Mouse (Mus musculus): ENCODE results near the gene Rack1. TPM values are rescaled to one million over a fixed set of nuclear protein-coding genes. Genes with fewer than 3 reads are reported as not detected.
"Not testable (repeated sequence)": the region's sequence is repeated elsewhere in the genome, so short reads cannot be mapped to it uniquely, and the experiment has no call there.

Rack1 gene
- polyA plus RNA-seq, 1 experiment from 2014 or later = 768 TPM

DNA sequence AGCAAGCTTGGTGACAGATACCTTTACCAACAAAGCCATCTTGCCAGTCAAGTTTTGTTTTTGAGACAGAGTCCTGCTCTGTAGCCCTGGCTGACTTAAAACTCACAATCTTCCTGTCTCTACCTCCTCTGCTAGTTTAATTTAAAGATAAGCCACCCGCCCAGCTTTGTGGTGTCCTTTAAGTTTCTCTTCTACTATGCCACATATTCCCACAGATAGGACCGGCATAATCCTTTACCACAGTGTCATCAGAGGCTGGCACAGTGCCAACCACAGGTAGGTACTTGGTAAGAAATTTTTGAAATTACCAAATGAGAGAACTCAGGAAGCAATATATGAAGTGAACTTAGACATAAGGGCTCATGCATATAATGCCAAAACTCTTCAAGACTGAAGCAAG, 10.0 kb downstream of the Rack1 start:
- WGBS (ENCODE audit: insufficient replicate concordance) = 46% methylated on average over 2 of the region's 2 CpGs

DNA sequence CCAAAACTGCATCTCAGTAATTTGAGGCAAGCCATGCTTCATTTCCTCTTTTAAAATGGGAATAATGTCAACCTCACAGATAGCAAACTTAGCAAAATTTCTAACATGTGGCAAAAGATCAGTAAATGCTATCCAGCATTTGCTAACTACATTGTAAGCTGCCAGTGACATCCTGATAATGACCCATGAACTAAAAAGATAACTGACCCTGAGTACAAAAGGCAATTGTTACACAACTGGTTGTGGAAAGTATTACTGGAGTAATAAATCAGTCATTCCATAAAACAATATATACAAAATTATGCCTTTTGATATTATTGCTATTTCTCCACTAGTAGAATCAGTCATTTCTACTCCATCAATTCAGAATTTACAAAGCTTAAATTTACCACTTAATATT, 13.7 kb downstream of the Rack1 start:
- Histone ChIP-seq H3K4me3 (no peak overlapping the region), H3K9ac (no peak overlapping the region), H3K36me3 (peaks cover 67% of the 10 kb centered on the region), H3K4me1 (peaks cover 41% of the 10 kb centered on the region), H3K27ac (no peak overlapping the region), H3K4me2 (no peak overlapping the region), H3K27me3 (replicated peaks) (no peaks in the 10 kb centered on the region), H3K9me3 (replicated peaks) (no peaks in the 10 kb centered on the region)
- ATAC-seq = no peak

More for the DNA sequence above, 10.0 kb downstream of the Rack1 start:
- Histone ChIP-seq H3K36me3 (peaks cover 95% of the 10 kb centered on the region), H3K4me2 (no peak overlapping the region), H3K9me3 (replicated peaks) (no peaks in the 10 kb centered on the region), H3K4me3 (no peak overlapping the region), H3K27ac (peak overlapping the region; percentile 41; the same call in 1 of the 2 replicates), H3K4me1 (peaks cover 36% of the 10 kb centered on the region), H3K9ac (no peak overlapping the region), H3K27me3 (replicated peaks) (no peaks in the 10 kb centered on the region)
- ATAC-seq = no peak

DNA sequence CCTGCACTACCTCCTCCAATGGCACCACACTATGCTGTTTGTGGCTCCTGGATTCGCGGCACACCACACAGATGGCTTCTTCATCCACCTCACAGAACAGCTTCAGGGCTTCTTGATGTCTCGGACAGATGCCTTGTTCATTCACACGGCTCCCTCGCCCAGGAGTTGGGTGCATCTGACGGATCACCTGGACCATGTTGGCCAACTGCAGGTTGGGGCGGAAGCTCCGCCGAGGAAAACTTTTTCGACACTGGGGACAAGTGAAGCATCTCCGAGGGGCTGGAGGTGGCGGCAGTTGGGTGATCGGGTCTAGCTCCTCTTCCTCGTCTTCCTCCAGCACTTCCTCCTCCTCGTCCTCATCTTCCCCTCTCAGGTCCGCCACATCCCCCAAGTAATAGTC, 15.7 kb downstream of the Rack1 start:
- ATAC-seq = no peak
- Histone ChIP-seq H3K27ac (peak overlapping the region; percentile 96), H3K27me3 (replicated peaks) (no peaks in the 10 kb centered on the region), H3K36me3 (peaks cover 46% of the 10 kb centered on the region), H3K4me1 (peaks cover 57% of the 10 kb centered on the region), H3K9ac (peak overlapping the region; percentile 90), H3K4me2 (peak overlapping the region; percentile 86), H3K4me3 (peak overlapping the region; percentile 90), H3K9me3 (replicated peaks) (no peaks in the 10 kb centered on the region)
- WGBS (ENCODE audit: insufficient replicate concordance) = 63% methylated on average over 16 of the region's 16 CpGs

DNA sequence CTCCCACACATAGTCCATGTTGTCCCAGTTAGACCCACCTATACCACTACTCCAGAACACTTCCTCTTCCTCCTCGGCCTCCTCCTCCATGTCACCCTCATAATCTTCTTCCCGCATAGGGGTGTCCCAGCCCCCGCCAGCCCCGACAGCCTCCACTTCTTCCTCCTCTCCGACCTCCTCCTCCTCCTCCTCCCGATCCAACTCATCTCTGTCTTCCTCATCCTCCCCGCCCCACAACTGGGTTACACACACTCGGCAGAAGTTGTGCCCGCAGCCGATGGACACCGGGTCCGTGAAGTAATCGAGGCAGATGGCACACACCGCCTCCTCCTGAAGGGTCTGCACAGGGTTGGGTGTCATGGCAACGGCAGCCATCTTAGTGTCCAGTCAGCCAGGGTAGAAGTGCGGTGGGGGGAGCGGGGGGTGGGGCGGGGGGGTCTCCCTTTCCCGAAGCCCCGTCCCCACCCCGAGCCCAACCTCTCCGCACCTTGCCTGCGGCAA, 16.2 kb downstream of the Rack1 start:
- peak overlapping the region; percentile 90 for H3K4me3 ChIP-seq
- H3K27ac ChIP-seq = peak overlapping the region; percentile 96
- no peaks in the 10 kb centered on the region for H3K9me3 ChIP-seq (replicated peaks)
- H3K4me1 ChIP-seq = peaks cover 57% of the 10 kb centered on the region
- H3K4me2 ChIP-seq = peak overlapping the region; percentile 86
- ATAC-seq = peak; percentile 3; the same call in 1 of the 2 replicates
- no peaks in the 10 kb centered on the region for H3K27me3 ChIP-seq (replicated peaks)
- peaks cover 41% of the 10 kb centered on the region for H3K36me3 ChIP-seq
- peak overlapping the region; percentile 90 for H3K9ac ChIP-seq
- WGBS (ENCODE audit: insufficient replicate concordance) = 2% methylated on average over 23 of the region's 23 CpGs

DNA sequence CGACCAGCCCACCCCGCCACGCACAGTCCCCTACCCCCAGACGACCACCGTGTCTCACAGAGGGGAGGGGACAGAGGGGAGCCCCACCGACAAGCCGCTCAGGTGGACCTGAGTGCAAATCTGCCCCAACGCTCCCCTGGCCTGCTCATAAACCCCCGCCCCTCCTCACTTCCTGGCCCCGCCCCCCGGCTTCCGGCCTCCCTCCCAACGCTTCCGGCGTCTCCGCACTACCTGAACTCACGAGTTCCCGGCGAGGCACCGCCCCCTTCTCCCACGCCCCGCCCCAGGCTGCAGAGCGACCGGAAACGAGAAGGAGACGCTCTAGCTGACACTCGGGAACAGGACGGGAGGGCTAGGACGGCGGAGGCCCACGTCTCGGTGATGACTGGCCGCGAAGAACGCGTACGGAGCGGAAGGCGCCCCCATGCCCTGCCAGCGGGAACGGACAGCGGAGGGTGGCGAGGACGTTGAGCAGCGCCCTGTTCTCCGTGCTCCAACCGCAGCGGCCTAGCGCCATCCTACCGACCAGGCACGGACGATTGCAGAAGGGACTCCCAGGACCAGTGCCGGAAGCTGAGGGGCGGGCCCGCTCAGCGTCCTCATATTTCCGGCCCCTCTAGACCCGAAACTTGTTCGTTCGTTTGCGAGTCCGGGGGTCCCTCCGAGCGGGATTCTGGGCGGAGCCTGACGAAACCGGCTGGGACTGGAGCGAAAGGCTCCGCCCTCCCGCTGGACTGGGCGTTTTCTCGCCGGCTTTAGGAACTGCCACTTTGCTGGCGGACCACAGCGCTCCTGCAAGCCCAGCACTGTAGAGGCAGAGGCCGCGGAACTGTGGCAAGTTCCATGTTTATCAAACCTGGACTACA, 16.9 kb downstream of the Rack1 start, which contains the start of gene Trim41:
Trim41 (minus strand) TSS at position 554 of the 866 bp plus-strand sequence.
- Histone ChIP-seq H3K27me3 (replicated peaks) (no peaks in the 10 kb centered on the region), H3K4me3 (peak within 1 kb of the TSS; percentile 90), H3K4me2 (peak within 1 kb of the TSS; percentile 86), H3K4me1 (peaks cover 57% of the 10 kb centered on the region), H3K9me3 (replicated peaks) (no peaks in the 10 kb centered on the region), H3K36me3 (peaks cover 34% of the 10 kb centered on the region), H3K27ac (peak within 1 kb of the TSS; percentile 96), H3K9ac (peak within 1 kb of the TSS; percentile 90)
- WGBS (ENCODE audit: insufficient replicate concordance) = under 1% methylated on average over 71 of the region's 77 CpGs
- peak; percentile 95 for ATAC-seq

DNA sequence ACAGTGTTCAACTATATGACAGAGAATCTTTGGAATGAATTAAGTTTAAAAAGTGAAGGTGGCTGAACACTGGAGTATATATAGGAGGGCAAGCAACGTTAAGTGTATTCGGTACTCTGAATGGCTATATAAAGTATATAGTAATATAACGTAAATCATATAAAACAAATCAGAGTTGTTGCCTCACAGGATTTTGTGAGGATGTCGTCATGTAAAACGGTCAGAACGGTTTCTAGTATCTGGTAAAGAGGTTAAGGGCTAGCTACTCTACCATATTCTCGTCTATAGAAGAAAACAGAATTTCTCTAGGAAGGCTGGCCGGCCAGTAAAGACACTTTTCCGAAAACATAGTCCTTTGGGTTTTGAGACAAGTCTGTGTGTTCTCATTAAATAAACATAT, 17.7 kb downstream of the Rack1 start:
- H3K36me3 ChIP-seq = peaks cover 26% of the 10 kb centered on the region
- peak overlapping the region; percentile 90 for H3K4me3 ChIP-seq
- H3K27me3 ChIP-seq (replicated peaks) = no peaks in the 10 kb centered on the region
- 6% methylated on average over 9 of the region's 9 CpGs for WGBS (ENCODE audit: insufficient replicate concordance)
- H3K9me3 ChIP-seq (replicated peaks) = no peaks in the 10 kb centered on the region
- no peak for ATAC-seq
- peak overlapping the region; percentile 96 for H3K27ac ChIP-seq
- peaks cover 60% of the 10 kb centered on the region for H3K4me1 ChIP-seq
- H3K9ac ChIP-seq = peak overlapping the region; percentile 90
- peak overlapping the region; percentile 86 for H3K4me2 ChIP-seq

DNA sequence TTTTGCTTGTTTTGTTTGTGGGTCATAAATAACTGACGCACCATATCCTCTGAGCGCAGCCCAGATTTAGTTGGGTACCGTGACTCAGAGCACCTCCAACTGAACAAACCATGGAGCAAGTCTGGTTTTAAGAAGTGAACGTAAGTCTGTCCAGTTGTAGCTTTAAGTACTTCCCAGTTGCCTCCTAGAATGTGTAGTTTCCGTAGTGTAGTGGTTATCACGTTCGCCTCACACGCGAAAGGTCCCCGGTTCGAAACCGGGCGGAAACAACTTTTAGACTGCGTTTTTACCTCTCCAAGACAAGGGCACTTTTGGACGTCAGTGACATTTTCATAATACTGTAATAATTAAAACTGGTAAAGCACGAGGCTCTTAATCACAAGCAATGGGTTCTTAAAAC, 18.2 kb downstream of the Rack1 start:
- peak overlapping the region; percentile 86 for H3K4me2 ChIP-seq
- peak overlapping the region; percentile 90 for H3K4me3 ChIP-seq
- H3K27me3 ChIP-seq (replicated peaks) = no peaks in the 10 kb centered on the region
- no peaks in the 10 kb centered on the region for H3K9me3 ChIP-seq (replicated peaks)
- peak overlapping the region; percentile 96 for H3K27ac ChIP-seq
- WGBS (ENCODE audit: insufficient replicate concordance) = under 1% methylated on average over 16 of the region's 16 CpGs
- H3K9ac ChIP-seq = peak overlapping the region; percentile 90
- no peak for ATAC-seq
- H3K36me3 ChIP-seq = peaks cover 21% of the 10 kb centered on the region
- peaks cover 59% of the 10 kb centered on the region for H3K4me1 ChIP-seq

DNA sequence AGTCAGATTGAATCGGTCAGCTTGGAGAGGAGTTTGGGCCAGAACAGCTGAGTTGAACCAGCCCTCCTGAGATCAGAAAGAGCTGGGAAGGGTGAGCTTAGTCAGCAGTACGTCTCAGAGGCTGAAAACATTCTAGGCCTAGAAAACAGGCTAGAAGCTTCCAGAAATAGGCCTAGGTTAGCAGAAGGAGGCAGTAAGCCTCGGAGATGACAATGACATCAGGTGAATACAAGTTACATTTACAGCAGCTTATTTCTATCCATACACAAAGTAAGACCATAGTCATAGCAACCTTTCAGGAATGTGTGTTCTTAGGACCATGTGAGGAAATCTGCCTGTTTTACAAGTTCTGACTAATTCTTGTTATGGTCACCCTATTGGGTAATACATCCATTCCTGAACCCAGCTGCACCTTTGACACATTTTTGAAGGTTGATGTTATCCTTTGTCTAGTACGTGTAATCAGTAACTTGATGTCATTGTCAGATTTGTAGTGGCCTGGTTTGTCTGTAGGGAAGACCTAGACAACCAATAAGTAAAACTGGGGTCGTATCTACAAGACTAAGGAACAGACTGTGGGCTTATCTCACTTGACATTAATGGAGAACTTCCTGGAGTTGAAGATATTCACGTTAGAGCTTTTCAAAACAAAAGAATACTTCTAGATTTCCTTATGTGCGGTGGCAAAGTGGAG, 19.6 kb downstream of the Rack1 start:
- no peak overlapping the region for H3K9ac ChIP-seq
- H3K4me3 ChIP-seq = no peak overlapping the region
- peak overlapping the region; percentile 43; the same call in 1 of the 2 replicates for H3K27ac ChIP-seq
- ATAC-seq = no peak
- H3K9me3 ChIP-seq (replicated peaks) = no peaks in the 10 kb centered on the region
- peaks cover 11% of the 10 kb centered on the region for H3K36me3 ChIP-seq
- WGBS (ENCODE audit: insufficient replicate concordance) = 39% methylated on average over 7 of the region's 7 CpGs
- H3K4me2 ChIP-seq = no peak overlapping the region
- H3K4me1 ChIP-seq = peaks cover 61% of the 10 kb centered on the region
- H3K27me3 ChIP-seq (replicated peaks) = peaks cover 11% of the 10 kb centered on the region

DNA sequence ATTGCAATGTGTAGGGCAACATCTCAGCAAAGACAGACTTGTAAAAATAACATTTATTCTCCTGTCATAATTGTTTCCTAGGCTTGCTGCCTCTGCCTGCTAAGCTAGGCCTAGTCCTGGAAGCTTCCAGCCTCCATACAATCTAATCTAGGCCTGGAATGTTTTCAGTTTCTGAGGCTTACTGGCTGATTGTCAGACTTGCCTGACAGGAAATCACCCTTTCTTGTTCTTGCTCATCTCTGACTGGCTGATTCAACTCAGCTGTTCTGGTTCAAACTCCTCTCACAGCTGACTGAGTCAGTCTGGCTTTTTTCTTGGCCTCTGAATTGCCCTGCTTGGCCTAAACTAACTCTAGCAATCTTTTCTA, 20.2 kb downstream of the Rack1 start:
- ATAC-seq = no peak
- Histone ChIP-seq H3K4me3 (no peak overlapping the region), H3K4me1 (peaks cover 60% of the 10 kb centered on the region), H3K9ac (no peak overlapping the region; the same call in 1 of the 2 replicates), H3K27ac (peak overlapping the region; percentile 43; the same call in 1 of the 2 replicates), H3K9me3 (replicated peaks) (no peaks in the 10 kb centered on the region), H3K36me3 (peaks cover 6% of the 10 kb centered on the region), H3K4me2 (no peak overlapping the region), H3K27me3 (replicated peaks) (peaks cover 15% of the 10 kb centered on the region)

DNA sequence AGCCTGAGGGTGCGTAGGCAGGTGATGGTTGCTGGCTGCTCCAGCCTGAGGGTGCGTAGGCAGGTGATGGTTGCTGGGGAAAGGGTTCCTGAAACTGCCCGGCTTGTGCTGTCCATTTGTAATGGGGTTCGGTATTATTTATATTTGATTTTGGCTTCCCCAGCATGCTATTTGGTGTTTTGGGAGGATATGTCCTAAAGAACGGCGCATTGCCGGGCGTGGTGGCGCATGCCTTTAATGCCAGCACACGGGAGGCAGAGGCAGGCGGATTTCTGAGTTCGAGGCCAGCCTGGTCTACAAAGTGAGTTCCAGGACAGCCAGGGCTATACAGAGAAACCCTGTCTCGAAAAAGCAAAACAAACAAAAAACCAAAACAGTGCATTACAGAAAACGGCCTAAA, 21.2 kb downstream of the Rack1 start:
- not testable (repeated sequence) for H3K4me2 ChIP-seq; H3K9ac ChIP-seq; H3K4me3 ChIP-seq; H3K27ac ChIP-seq; H3K9me3 ChIP-seq (replicated peaks); H3K36me3 ChIP-seq; ATAC-seq
- Histone ChIP-seq H3K4me1 (peaks cover 50% of the 10 kb centered on the region), H3K27me3 (replicated peaks) (peaks cover 15% of the 10 kb centered on the region)
- 82% methylated on average over 14 of the region's 14 CpGs for WGBS (ENCODE audit: insufficient replicate concordance)

DNA sequence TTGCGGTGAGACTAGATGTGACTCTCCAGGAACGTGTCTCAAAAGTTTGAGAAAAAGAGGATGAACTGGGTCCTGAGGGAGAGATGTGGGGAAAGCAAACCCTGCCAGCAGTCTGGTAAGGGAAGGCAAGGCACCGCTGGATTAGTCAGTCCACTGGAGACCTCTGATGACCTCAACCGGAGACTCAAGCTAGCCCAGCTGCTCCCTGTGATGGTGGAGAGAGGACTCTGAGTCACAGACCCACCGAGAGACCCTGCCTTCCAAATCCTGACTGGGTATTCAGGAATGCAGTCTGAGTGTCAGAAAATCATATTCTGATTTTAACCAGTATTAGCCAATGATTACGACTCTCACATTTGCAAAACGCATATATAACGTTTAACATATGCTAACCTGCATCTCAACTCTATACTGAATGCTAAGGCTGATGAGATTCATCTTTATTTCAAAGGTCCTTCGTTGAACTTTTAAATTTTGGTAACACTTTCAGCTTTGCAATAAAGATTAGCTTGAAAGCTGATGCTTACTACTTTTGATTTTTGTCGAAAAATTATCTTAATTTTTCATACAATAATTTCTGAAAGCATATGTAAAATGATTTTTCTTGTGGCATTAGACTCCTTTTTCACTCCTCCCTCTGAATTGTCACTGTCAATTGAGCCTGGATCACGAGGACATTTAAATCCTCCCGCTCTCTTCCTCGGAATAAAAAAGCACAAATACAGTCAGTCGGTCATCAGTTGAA, 22.8 kb downstream of the Rack1 start:
- H3K36me3 ChIP-seq = no peaks in the 10 kb centered on the region
- peak overlapping the region; percentile 78 for H3K4me2 ChIP-seq
- ATAC-seq = no peak
- H3K9ac ChIP-seq = 0 out of 2 replicates have a peak overlapping the region, but pooled peaks have one; percentile 13
- H3K4me3 ChIP-seq = peak overlapping the region; percentile 55
- 0 out of 2 replicates have a peak, but pooled peaks cover 3% of the 10 kb centered on the region for H3K9me3 ChIP-seq (replicated peaks)
- peaks cover 57% of the 10 kb centered on the region for H3K4me1 ChIP-seq
- H3K27ac ChIP-seq = no peak overlapping the region
- peaks cover 27% of the 10 kb centered on the region for H3K27me3 ChIP-seq (replicated peaks)
- WGBS (ENCODE audit: insufficient replicate concordance) = 32% methylated on average over 14 of the region's 14 CpGs
